Mouse (Mus musculus) megakaryocyte-erythroid progenitor cell, adult 5-6 weeks (primary cell): ENCODE results near the gene Hivep3. TPM values are rescaled to one million over a fixed set of nuclear protein-coding genes. Genes with fewer than 3 reads are reported as not detected.

Experiments used
- ATAC-seq: replicated peaks from 2 replicates; pipeline ENCODE4 v1.8.0; 2016; ENCODE audit warnings: mild to moderate bottlenecking, inconsistent platforms; ENCODE audit not compliant: severe bottlenecking, poor library complexity, low FRiP score, low TSS enrichment
- total RNA-seq, 2 experiments: library from RNA; stranded (forward) in 1 of 2; stranded (reverse) in 1 of 2; fragments of 200-1000, 215-1000 nt in 1 of 2; fragments of >200 nt in 1 of 2; fragmentation: Nextera tagmentation in 1 of 2; gene quantifications; 2 replicates each; pipeline ENCODE4 v1.2.3; 2014 to 2017

Hivep3 gene
- 2.7 and 2.9 TPM in 2 replicates for total RNA-seq (2014; fragmentation: Nextera tagmentation)
- 1.6 and 2.5 TPM in 2 replicates for total RNA-seq (2017)

GRCm38 (mm10) chr4:119733184-119733880 is at the start of gene Hivep3:
Hivep3 (plus strand) TSS chr4:119733784.
- peak; percentile 99 for ATAC-seq

- no peak for ATAC-seq
Observed at GRCm38 (mm10) chr4:119685746-119686145, 47.8 kb upstream of the Hivep3 start.

- ATAC-seq: no peak
Observed at GRCm38 (mm10) chr4:119698339-119698738, 35.2 kb upstream of the Hivep3 start.

GRCm38 (mm10) chr4:119701269-119701954 is 32.2 kb upstream of the Hivep3 start:
- no peak for ATAC-seq

- ATAC-seq: no peak
Observed at GRCm38 (mm10) chr4:119703965-119704364, 29.6 kb upstream of the Hivep3 start.

GRCm38 (mm10) chr4:119707326-119707725 is 26.3 kb upstream of the Hivep3 start:
- ATAC-seq: no peak

GRCm38 (mm10) chr4:119707751-119708150 is 25.8 kb upstream of the Hivep3 start:
- ATAC-seq: no peak

GRCm38 (mm10) chr4:119710208-119710607 is 23.4 kb upstream of the Hivep3 start:
- no peak for ATAC-seq

GRCm38 (mm10) chr4:119717443-119717842 is 16.1 kb upstream of the Hivep3 start:
- ATAC-seq: no peak

GRCm38 (mm10) chr4:119721531-119721930 is 12.1 kb upstream of the Hivep3 start:
- no peak for ATAC-seq

GRCm38 (mm10) chr4:119726074-119726473 is 7.5 kb upstream of the Hivep3 start:
- ATAC-seq: no peak

- ATAC-seq: no peak
Observed at GRCm38 (mm10) chr4:119727871-119728270, 5.7 kb upstream of the Hivep3 start.

GRCm38 (mm10) chr4:119733942-119734341 is 358 bp downstream of the Hivep3 start:
- ATAC-seq: no peak

- ATAC-seq: no peak
Observed at GRCm38 (mm10) chr4:119734352-119734751, 768 bp downstream of the Hivep3 start.

- ATAC-seq: no peak
Observed at GRCm38 (mm10) chr4:119738641-119739040, 5.1 kb downstream of the Hivep3 start.

- no peak for ATAC-seq
Observed at GRCm38 (mm10) chr4:119739301-119740062, 5.9 kb downstream of the Hivep3 start.

GRCm38 (mm10) chr4:119748341-119748740 is 14.8 kb downstream of the Hivep3 start:
- no peak for ATAC-seq

- peak; percentile 97 for ATAC-seq
Observed at GRCm38 (mm10) chr4:119750157-119750556, 16.6 kb downstream of the Hivep3 start.

- no peak for ATAC-seq
Observed at GRCm38 (mm10) chr4:119750681-119751211, 17.2 kb downstream of the Hivep3 start.

GRCm38 (mm10) chr4:119751408-119752006 is 17.9 kb downstream of the Hivep3 start:
- ATAC-seq: no peak
